Mouse (Mus musculus): Measurements from ENCODE around the gene Iffo1. TPM values are rescaled to one million over a fixed set of nuclear protein-coding genes. Genes with fewer than 3 reads are reported as not detected.
"Not testable (repeated sequence)": the region's sequence is repeated elsewhere in the genome, so short reads cannot be mapped to it uniquely, and the experiment has no call there.

Iffo1 gene
- polyA plus RNA-seq, 1 experiment = 35.0 TPM

DNA sequence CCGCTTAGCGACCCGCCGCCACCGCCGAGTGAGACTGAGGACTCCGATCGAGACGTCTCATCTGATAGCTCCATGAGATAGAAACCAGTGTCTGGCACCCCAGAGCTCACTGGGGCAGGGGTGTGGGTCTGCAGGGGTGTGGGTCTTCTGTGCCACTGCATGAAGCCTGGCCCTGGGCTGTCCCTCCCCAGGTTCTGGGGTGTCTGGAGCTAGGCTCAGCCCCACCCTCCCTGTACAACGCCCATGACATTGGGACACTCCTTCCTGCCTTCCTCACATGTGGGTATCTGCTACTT lies 15.5 kb downstream of the Iffo1 start:
- no peaks in the 10 kb centered on the region for H3K27me3 ChIP-seq (replicated peaks; ENCODE audit: control insufficient read depth, insufficient read depth, low read length)
- no peak for DNase-seq
- WGBS = 68% methylated on average over 10 of the region's 10 CpGs
- H3K4me1 ChIP-seq (ENCODE audit: control insufficient read depth, insufficient read depth, low read length) = no peaks in the 10 kb centered on the region; the same call in 1 of the 2 replicates
- H3K27ac ChIP-seq (ENCODE audit: insufficient read depth, low read depth, low read length) = peak overlapping the region; percentile 33; the same call in 1 of the 2 replicates
- H3K36me3 ChIP-seq (ENCODE audit: control insufficient read depth, insufficient read depth, low read length) = peaks cover 5% of the 10 kb centered on the region
- TF ChIP-seq POLR2A (IDR thresholded peaks at IDR 0.05; ENCODE audit: low read depth, low read length) (no peak), CTCF (conservative IDR thresholded peaks at IDR 0.05; ENCODE audit: insufficient read depth, insufficient read length, low read depth, low read length) (no peak)
- no peak overlapping the region for H3K4me3 ChIP-seq (ENCODE audit: insufficient read depth, low read depth, low read length)

DNA sequence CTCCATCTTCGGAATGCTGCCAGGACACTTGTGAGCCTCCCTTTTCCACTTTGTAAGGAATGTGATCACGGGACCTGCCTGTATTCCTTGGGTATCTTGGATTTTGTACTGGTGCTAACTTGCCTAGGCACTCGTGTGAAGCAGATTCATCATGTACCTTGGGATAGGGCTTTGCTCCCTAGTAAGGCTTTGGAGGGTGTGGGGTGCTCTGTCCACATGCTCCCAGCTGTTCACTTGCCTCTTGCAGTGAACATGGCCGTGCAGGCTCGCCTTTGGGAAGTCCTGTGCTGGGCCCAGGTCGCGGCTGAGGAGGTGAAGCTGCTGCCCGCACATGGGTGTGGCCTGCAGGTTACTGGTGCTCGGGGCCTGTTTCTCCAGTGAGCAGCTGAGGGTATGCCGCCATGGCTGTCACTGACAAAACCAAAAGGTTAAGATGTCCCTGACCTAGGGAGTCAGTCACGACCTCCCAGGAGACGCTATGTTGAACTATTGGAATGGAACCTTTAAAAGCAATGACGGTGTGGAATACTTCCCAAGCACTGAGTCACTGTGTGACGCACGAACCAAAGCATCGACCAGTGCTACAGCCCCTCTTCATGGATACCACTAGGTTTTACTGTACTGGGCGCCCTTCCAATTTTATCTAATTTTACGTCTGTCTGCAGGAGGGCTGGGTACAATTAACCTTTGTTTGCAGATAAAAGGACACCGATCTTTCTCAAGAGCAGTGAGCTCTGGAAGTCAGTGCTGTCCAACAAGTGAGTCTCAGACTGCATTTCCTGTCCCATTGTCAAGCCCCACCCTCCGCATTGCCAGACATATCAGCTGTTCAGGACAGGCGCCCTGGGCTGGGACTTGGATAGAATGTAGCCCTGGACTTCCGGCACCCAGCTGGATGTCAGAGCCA lies 16.1 kb downstream of the Iffo1 start:
- Histone ChIP-seq H3K27ac (ENCODE audit: insufficient read depth, low read depth, low read length) (peak overlapping the region; percentile 33; the same call in 1 of the 2 replicates), H3K4me3 (ENCODE audit: insufficient read depth, low read depth, low read length) (no peak overlapping the region), H3K36me3 (ENCODE audit: control insufficient read depth, insufficient read depth, low read length) (peaks cover 5% of the 10 kb centered on the region), H3K27me3 (replicated peaks; ENCODE audit: control insufficient read depth, insufficient read depth, low read length) (no peaks in the 10 kb centered on the region), H3K4me1 (ENCODE audit: control insufficient read depth, insufficient read depth, low read length) (no peaks in the 10 kb centered on the region; the same call in 1 of the 2 replicates)
- peak; percentile 90 for DNase-seq
- 28% methylated on average over 22 of the region's 22 CpGs for WGBS
- TF ChIP-seq POLR2A (IDR thresholded peaks at IDR 0.05; ENCODE audit: low read depth, low read length) = peak; percentile 8
- TF ChIP-seq CTCF (conservative IDR thresholded peaks at IDR 0.05; ENCODE audit: insufficient read depth, insufficient read length, low read depth, low read length) = no peak

DNA sequence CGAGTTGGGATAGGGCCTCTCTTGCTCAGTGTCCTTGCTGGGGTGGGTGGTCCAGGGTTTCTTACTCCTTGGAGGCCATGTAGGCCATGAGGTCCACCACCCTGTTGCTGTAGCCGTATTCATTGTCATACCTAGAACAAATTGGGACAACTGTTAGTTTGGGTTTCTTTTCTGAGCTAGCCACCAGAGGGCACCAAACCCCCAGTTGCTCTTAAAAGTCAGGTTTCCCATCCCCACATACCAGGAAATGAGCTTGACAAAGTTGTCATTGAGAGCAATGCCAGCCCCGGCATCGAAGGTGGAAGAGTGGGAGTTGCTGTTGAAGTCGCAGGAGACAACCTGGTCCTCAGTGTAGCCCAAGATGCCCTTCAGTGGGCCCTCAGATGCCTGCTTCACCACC lies 16.9 kb downstream of the Iffo1 start:
- peak; percentile 73 for DNase-seq
- WGBS = 5% methylated on average over 4 of the region's 5 CpGs
- TF ChIP-seq CTCF (conservative IDR thresholded peaks at IDR 0.05; ENCODE audit: insufficient read depth, insufficient read length, low read depth, low read length) = peak; percentile 47
- not testable (repeated sequence) for H3K27ac ChIP-seq (ENCODE audit: insufficient read depth, low read depth, low read length); H3K4me1 ChIP-seq (ENCODE audit: control insufficient read depth, insufficient read depth, low read length); H3K36me3 ChIP-seq (ENCODE audit: control insufficient read depth, insufficient read depth, low read length); H3K27me3 ChIP-seq (replicated peaks; ENCODE audit: control insufficient read depth, insufficient read depth, low read length); H3K4me3 ChIP-seq (ENCODE audit: insufficient read depth, low read depth, low read length)

DNA sequence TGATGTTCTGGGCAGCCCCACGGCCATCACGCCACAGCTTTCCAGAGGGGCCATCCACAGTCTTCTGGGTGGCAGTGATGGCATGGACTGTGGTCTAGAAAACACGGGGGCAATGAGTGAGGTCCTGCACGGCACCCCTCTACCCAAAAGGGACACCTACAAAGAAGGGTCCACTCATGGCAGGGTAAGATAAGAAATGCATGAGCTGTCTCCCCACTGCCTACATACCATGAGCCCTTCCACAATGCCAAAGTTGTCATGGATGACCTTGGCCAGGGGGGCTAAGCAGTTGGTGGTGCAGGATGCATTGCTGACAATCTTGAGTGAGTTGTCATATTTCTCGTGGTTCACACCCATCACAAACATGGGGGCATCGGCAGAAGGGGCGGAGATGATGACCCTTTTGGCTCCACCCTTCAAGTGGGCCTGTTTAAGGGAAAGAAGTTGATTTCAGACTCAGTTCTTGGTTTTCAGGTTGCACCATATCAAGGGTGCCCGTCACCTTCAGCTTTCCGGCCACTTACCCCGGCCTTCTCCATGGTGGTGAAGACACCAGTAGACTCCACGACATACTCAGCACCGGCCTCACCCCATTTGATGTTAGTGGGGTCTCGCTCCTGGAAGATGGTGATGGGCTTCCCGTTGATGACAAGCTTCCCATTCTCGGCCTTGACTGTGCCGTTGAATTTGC lies 17.7 kb downstream of the Iffo1 start:
- not testable (repeated sequence) for H3K4me3 ChIP-seq (ENCODE audit: insufficient read depth, low read depth, low read length); H3K27ac ChIP-seq (ENCODE audit: insufficient read depth, low read depth, low read length); H3K4me1 ChIP-seq (ENCODE audit: control insufficient read depth, insufficient read depth, low read length); H3K36me3 ChIP-seq (ENCODE audit: control insufficient read depth, insufficient read depth, low read length); DNase-seq; H3K27me3 ChIP-seq (replicated peaks; ENCODE audit: control insufficient read depth, insufficient read depth, low read length)
- WGBS = 66% methylated on average over 13 of the region's 16 CpGs

DNA sequence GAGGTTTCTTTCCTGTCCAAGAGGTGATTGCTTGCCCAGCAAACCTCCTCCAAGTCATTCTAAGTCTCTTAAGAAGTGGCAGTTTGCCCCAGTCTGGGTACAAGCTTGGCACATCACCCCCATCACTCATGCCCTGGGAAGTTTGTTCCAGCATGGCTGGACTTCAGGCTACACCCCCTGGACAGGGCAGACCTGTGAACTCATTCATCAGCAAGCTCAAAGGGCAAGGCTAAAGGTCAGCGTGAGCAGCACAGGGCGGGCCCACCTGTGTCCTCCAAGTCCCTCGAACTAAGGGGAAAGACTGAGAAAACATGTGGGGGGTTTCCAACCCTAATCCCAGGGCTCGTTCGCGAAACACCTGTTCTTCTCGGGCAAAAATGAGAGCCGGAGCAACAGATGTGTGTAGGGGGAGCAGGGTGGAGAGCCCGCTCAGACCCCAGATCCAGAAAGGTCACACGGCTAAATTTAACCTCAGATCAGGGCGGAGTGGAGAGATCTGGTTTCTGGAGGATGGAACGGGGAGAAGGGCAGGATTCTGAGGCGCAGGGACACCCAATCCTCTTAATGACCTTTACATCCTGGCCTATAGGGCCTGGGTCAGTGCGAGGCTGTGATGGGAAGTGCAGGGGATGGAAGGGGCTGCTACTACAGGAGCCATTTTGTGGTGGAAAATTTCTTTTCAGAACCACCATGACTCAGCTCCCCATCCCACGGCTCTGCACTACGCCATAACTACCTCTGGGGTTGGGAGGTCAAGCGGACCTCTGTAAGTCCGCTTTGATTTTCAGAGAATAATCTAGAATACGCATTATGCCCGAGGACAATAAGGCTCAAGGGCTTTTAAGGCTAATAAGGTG lies 19.0 kb downstream of the Iffo1 start:
- TF ChIP-seq POLR2A (IDR thresholded peaks at IDR 0.05; ENCODE audit: low read depth, low read length) (peak; percentile 10), CTCF (conservative IDR thresholded peaks at IDR 0.05; ENCODE audit: insufficient read depth, insufficient read length, low read depth, low read length) (no peak)
- DNase-seq = peak; percentile 93
- Histone ChIP-seq H3K4me3 (ENCODE audit: insufficient read depth, low read depth, low read length) (peak overlapping the region; percentile 86), H3K36me3 (ENCODE audit: control insufficient read depth, insufficient read depth, low read length) (peaks cover 5% of the 10 kb centered on the region), H3K27me3 (replicated peaks; ENCODE audit: control insufficient read depth, insufficient read depth, low read length) (no peaks in the 10 kb centered on the region), H3K4me1 (ENCODE audit: control insufficient read depth, insufficient read depth, low read length) (peaks cover 9% of the 10 kb centered on the region; the same call in 1 of the 2 replicates), H3K27ac (ENCODE audit: insufficient read depth, low read depth, low read length) (peak overlapping the region; percentile 84)
- WGBS = 7% methylated on average over 20 of the region's 20 CpGs

DNA sequence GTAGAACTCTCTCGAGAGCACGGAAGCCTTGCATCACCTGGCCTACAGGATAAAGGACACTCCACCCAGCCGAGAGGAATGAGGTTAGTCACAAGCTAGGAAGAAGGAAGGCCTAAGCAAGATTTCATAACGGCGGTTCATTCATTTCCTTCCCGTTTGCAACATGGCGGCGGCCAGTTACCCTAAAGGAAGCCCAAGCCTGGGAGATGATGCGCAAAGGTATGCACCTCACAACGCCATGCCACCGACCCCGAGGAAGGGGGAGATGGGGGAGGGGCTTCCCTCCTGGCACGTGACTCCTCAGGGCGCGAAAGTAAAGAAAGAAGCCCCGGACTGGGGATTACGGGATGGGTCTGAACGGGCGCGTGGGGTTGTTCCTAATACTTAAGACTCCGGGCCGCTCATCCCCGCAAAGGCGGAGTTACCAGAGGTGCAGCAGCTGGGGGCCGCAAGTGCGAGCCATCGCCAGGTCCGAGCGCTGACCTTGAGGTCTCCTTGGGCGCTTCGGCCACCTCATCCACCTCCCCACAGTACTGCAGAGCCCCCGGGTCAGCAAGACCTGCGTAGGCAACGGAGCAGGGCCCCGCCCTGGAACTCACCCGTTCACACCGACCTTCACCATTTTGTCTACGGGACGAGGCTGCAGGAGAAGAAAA lies 19.8 kb downstream of the Iffo1 start:
- no peak for TF ChIP-seq CTCF (conservative IDR thresholded peaks at IDR 0.05; ENCODE audit: insufficient read depth, insufficient read length, low read depth, low read length)
- no peak for TF ChIP-seq POLR2A (IDR thresholded peaks at IDR 0.05; ENCODE audit: low read depth, low read length)
- H3K4me1 ChIP-seq (ENCODE audit: control insufficient read depth, insufficient read depth, low read length) = peaks cover 9% of the 10 kb centered on the region; the same call in 1 of the 2 replicates

More for the DNA sequence above, 19.8 kb downstream of the Iffo1 start:
- peak overlapping the region; percentile 86 for H3K4me3 ChIP-seq (ENCODE audit: insufficient read depth, low read depth, low read length)
- DNase-seq = peak; percentile 70
- H3K36me3 ChIP-seq (ENCODE audit: control insufficient read depth, insufficient read depth, low read length) = peaks cover 5% of the 10 kb centered on the region
- WGBS = under 1% methylated on average over 39 of the region's 39 CpGs
- H3K27me3 ChIP-seq (replicated peaks; ENCODE audit: control insufficient read depth, insufficient read depth, low read length) = no peaks in the 10 kb centered on the region
- H3K27ac ChIP-seq (ENCODE audit: insufficient read depth, low read depth, low read length) = peak overlapping the region; percentile 84

Measured in kidney, adult 2 months (tissue).